Mouse (Mus musculus) kidney, adult 8-10 months (tissue): ENCODE data around the gene Dnm2.
"Not testable (repeated sequence)": the region's sequence is repeated elsewhere in the genome, so short reads cannot be mapped to it uniquely, and the experiment has no call there.

Source experiments
- DNase-seq, 2 experiments: peaks; one replicate each; pipeline ENCODE4 v3.0.0; 2022

Gene Dnm2

GRCm38 (mm10) chr9:21507753-21508430, 83.2 kb downstream of the Dnm2 start:
- no peak for DNase-seq

- peak in 1 of 2 experiments; percentile 21 for DNase-seq
Observed at GRCm38 (mm10) chr9:21508871-21509404, 84.2 kb downstream of the Dnm2 start.

GRCm38 (mm10) chr9:21509772-21510688, 85.3 kb downstream of the Dnm2 start, which contains the start of gene Tmed1:
Gene Tmed1 (minus strand): TSS chr9:21510252.
- peak; percentile 96 to 97 for DNase-seq

GRCm38 (mm10) chr9:21510689-21511015, 85.9 kb downstream of the Dnm2 start:
- DNase-seq: no peak

- DNase-seq: no peak
Observed at GRCm38 (mm10) chr9:21511052-21511451, 86.3 kb downstream of the Dnm2 start.

GRCm38 (mm10) chr9:21513466-21513865, 88.8 kb downstream of the Dnm2 start:
- DNase-seq: no peak

GRCm38 (mm10) chr9:21517947-21518495, 93.3 kb downstream of the Dnm2 start:
- no peak for DNase-seq

- not testable (repeated sequence) for DNase-seq
Observed at GRCm38 (mm10) chr9:21518690-21519089, 94.0 kb downstream of the Dnm2 start.

- no peak for DNase-seq
Observed at GRCm38 (mm10) chr9:21525142-21525936, 100.6 kb downstream of the Dnm2 start.

GRCm38 (mm10) chr9:21525937-21526633, 101.4 kb downstream of the Dnm2 start, which contains the start of gene AB124611:
Gene AB124611 (plus strand): TSS chr9:21526176.
- DNase-seq: no peak

- no peak for DNase-seq
Observed at GRCm38 (mm10) chr9:21526634-21526944, 101.9 kb downstream of the Dnm2 start.

- DNase-seq: no peak
Observed at GRCm38 (mm10) chr9:21527100-21527801, 102.5 kb downstream of the Dnm2 start.

GRCm38 (mm10) chr9:21527917-21528324, 103.2 kb downstream of the Dnm2 start:
- no peak for DNase-seq

GRCm38 (mm10) chr9:21536501-21536900, 111.8 kb downstream of the Dnm2 start:
- no peak for DNase-seq

- no peak for DNase-seq
Observed at GRCm38 (mm10) chr9:21537009-21537408, 112.3 kb downstream of the Dnm2 start.

- no peak for DNase-seq
Observed at GRCm38 (mm10) chr9:21539981-21540753, 115.5 kb downstream of the Dnm2 start.

- DNase-seq: not testable (repeated sequence)
Observed at GRCm38 (mm10) chr9:21542001-21542400, 117.3 kb downstream of the Dnm2 start.

GRCm38 (mm10) chr9:21545351-21545915, 120.7 kb downstream of the Dnm2 start:
- no peak for DNase-seq

- peak; percentile 99 to 100 for DNase-seq
Observed at GRCm38 (mm10) chr9:21545916-21546788, 121.4 kb downstream of the Dnm2 start.
